Mouse (Mus musculus): ENCODE results near the gene Snrnp40.

Snrnp40 gene

DNA sequence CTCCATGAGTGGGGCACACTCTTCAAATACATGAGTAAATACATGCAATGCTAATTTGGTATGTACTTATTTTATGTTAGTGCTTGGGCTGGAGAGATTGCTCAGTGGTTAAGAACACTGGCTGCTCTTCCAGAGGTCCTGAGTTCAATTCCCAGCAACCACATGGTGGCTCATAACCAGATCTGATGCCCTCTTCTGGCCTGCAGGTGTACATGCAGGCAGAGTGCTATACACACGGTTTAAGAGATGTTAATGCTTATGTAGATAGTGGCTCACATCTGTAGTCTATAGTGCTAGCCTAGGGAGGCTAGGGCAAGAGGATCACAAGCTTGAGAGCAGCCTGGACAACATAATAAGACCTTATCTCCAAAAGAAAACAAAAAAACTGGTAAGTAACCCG lies 20.5 kb downstream of the Snrnp40 start:
- peak; percentile 39 for DNase-seq (ENCODE audit: low read depth, low spot score)

DNA sequence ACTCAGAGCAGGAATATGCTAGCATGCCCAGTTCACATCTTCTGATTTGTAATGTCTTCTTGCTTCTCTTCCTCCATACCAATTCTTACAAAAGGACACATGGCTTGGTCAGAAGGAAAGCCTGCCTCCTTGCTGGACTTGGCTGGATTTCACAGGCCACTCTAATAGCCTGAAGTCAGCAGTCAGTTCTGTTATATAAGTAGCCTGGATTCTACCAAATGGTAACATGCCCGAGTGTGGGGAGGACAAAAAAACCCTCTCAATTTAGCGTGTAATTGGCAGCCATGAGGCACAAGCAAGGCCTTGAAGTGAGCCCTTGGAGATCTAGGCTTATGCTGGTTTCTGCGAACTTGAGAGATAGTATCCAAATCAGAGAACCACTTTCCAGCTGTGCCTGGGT lies 27.3 kb downstream of the Snrnp40 start:
- DNase-seq (ENCODE audit: low read depth, low spot score), result no peak

DNA sequence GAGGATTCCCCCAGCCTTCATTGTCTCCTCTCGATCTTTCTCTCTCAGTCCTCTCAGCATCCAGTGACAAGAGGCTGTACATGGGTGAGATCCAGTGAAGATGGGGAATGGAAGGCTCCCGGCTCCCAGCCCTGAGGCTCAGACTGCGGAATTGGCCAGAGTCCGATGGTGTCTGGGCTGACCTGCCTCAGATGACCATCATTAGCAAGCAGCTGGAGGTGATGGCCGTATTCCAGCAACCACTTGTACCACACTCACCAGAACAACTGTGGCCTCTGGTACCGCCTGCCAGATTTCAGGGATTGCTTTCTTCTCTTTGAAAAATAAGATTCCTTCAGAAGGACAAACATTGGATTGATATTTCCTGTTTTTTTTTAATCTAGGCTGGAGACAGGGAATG lies 29.6 kb downstream of the Snrnp40 start:
- no peak for DNase-seq (ENCODE audit: low read depth, low spot score)

DNA sequence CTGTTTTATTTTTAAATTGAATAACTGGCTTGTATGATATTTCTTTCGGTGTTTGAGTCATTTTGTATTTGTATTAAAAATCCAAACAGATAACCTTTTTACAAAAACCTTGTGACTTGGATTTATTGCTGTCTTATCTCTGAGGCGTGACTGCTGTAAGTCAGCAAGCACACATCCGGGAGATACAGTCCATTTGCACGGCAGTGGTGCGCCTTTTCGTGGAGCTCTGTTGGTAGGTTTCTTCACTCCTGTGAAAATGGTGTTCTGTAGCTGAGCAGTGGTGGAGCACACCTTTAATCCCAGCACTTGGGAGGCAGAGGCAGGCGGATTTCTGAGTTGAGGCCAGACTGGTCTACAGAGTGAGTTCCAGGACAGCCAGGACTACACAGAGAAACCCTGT lies 30.0 kb downstream of the Snrnp40 start:
- DNase-seq (ENCODE audit: low read depth, low spot score), result no peak

DNA sequence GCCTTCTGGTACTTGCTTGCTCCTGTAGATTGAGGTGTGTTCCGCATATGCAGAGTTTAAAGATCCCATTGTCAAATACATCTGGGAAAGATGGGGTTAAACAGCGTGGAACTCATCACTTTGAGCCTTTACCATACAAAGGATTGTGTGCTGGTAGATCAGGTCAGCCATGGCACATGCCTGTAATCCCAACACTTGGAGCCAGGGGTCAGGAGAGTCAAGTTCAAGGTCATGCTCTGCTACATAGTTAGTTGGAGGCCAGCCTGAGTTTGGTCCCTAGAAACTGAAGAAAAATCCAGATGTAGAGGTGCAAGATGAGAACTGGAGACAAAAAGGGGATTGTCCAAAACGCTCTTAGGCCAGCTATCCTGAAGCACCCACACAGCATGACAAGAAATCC lies 31.3 kb downstream of the Snrnp40 start:
- DNase-seq (ENCODE audit: low read depth, low spot score), result peak; percentile 25
